Mouse (Mus musculus): ENCODE measurements around the gene Cacna2d2.

DNA sequence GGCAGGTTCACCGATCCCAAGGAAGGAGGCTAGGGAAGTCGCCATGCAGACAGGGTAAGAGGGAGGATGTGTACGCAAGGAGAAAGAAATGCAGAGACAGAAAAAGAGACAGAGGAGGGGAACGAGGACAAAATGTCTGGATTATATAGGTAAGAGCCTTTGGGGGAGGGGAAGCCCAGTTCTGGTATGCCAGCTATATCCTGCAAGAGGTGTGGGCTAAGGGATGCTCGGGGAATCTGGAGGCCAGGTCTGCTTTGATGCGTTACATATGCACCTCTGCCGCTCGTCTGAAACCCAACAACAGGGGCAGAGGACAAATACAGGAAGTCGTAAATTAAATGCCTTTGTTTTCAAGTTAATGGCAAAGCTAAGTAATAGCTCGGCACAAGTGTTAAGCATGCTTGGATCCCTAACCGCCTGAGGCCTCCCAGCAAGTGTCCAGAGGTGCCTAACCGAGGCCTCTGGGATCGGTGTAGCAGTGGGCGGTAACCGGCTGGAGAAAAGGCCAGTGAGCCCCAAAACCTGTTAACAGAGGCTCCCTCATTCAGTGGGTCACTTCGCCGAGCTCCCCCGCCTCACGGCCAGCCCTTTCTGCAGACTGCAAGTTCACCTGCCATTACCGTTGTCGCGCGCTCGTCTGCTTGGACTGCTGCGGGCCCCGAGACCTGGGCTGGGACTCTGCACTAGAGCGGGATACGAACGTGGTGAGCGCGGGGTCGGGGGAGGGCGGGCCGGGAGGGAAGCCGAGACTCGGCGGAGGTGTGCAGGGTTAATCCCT lies 154.3 kb downstream of the Cacna2d2 start:
- TF ChIP-seq CTCF (IDR thresholded peaks at IDR 0.05; ENCODE audit: low read depth, low read length) (no peak), POLR2A (IDR thresholded peaks at IDR 0.05; ENCODE audit: extremely low read depth, insufficient read depth, low read length) (no peak)
